Mouse (Mus musculus) left cerebral cortex, adult 9 months (tissue): ENCODE measurements around the gene Nt5c.
"Not testable (repeated sequence)": the region's sequence is repeated elsewhere in the genome, so short reads cannot be mapped to it uniquely, and the experiment has no call there.

Source experiments
- DNase-seq, 2 experiments: peaks; one replicate each; pipeline ENCODE4 v3.0.0; 2022; ENCODE audit warnings: low spot score in 2 of 2

The Nt5c gene

DNA sequence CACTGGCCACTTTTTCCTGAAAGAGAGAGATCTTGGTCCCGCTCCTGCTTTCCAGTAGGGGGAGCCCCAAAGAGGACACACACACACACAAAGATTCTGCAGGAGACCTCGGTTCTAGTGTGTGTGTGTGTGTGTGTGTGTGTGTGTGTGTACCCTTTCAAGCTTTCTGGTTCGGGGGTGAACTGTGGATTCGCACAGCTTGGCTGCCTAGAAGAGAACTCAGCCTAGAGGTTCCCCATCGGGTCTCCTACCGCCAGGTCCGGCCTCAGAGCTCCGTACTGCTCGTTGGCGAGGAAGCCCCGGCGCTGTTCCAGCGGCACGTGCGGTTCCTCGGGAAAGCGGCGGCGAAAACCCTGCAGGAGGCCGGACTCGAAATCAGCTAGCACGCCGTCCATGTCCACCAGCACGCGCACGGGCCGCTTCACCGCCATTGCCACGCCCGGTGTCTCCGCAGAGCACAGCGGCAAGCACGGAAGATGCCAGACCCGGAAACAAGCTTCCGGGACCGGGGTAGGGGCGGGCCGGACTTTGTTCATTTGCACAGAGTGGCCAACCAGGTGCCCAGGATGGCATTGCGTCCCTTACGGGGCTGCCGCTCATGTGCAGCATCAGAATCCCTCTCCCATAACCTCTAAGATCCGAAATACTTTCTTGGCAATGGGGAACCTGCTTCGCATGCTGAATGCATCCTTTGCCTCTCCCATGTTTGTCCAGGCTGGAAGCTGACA lies at the start of gene Nt5c:
Nt5c (minus strand) TSS at position 507 of the 728 bp plus-strand sequence.
- peak; percentile 64 to 83 for DNase-seq

DNA sequence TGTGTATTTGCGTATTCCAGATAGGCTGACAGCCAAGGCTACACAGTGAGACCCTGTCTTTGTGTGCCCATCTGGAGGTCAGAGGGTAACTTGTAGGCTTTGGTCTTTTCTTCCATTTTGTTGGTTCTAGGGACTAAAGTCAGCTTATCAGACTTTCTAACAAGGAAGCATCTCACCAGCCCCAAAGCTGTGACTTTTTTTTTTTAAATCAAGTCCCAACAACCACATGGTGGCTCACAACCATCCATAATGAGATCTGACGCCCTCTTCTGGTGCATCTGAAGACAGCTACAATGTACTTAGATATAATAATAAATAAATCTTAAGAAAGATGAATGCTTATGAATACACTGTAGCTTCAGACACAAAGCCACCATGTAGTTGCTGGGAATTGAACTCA lies 46.4 kb upstream of the Nt5c start:
- no peak for DNase-seq

DNA sequence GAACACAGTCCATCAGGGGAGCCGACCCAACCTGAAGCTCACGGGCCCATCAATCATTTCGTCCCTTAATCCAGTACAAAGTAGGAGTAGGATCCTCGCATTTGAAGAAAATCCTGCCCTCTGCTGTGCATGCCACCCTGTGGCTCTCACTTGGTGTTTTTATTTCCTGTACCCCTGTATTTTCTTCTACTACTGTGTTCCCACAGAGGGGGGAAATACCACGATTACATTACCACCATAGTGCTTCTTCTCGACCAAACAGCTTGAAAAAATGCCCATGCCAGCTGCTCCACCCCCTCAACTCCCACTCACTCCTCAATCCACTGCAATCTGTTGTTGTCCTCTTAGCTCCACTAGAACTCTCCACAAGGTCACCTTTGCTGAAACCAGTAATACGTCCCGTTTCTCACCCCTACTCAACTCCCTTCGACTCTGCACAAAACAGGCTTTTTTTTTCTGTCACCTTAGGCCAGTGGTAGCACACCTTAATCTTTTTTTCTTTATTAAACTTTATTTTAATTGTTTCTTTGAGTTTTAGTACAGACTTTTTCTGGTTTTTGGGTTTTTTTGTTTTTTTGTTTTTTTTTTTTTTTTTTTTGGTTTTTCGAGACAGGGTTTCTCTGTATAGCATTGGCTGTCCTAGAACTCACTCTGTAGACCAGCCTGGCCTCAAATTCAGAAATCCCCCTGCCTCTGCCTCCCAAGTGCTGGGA lies 45.4 kb upstream of the Nt5c start:
- peak in 1 of 2 experiments; percentile 49 for DNase-seq

DNA sequence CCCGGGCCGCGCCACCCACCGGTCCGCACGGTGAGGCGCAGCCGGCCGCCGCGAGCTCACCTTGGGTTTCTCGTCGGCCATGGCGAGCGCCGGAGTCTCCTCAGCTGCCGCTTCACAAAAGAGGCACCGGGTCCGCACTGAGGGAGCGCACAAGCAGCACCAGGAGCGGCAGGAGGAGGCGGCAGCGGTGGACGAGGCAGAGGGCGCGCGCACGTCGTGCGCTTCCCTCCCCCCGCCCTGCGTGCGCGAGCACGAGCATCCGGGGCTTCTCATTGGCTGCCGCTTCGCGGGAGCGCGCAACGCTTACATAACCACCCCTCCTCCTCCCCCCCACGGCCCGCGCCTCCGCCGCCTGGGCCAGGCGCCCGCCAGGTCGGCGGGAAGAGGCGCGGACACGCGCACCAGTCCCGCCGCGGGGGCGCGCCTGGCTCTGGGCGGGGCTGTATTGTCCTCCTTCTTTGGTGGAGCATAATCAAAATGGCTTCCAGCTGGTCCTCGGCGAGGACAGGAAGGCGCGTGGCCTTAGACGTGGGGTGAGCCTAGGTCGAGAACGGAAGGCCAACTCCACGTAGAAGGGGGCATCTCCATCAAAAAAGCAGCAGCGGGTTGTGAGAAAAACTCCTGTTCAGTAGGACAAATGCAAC lies 44.5 kb upstream of the Nt5c start, which contains the start of gene Sumo2:
Sumo2 (minus strand) TSS at position 239 of the 644 bp plus-strand sequence.
- DNase-seq = peak; percentile 92 to 98

DNA sequence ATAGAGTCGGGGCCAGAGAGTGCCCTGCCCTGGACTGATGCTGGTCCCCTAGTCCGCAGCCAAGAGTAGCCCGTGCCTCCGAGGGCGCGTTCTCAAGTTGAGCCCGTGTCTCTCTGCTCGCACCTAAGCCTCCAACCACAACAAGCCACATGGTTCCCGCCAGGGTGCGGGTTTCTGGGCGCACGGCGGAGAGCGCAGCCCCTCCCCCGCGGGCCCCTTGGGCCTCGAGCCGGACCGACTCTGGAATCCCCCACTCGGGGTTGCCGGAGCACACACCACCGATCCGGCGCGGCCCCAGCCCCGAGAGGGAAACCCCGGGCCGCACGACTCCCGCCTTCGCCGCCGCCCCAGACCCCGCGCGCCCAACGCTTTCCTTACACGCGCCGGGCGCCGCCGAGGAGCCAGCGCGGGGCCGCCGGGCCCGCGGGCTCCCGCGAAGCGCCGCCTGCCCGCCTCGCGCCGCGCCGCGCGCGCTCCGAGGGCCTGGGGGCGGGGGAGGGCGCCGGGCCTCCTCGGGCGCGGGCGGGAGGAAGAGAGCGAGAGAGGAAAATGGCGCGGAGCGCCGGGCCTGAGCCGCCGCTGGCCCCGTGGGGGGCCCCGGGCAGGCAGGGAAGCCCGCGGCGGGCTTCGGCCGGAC lies 43.9 kb upstream of the Nt5c start:
- peak in 1 of 2 experiments; percentile 37 for DNase-seq

DNA sequence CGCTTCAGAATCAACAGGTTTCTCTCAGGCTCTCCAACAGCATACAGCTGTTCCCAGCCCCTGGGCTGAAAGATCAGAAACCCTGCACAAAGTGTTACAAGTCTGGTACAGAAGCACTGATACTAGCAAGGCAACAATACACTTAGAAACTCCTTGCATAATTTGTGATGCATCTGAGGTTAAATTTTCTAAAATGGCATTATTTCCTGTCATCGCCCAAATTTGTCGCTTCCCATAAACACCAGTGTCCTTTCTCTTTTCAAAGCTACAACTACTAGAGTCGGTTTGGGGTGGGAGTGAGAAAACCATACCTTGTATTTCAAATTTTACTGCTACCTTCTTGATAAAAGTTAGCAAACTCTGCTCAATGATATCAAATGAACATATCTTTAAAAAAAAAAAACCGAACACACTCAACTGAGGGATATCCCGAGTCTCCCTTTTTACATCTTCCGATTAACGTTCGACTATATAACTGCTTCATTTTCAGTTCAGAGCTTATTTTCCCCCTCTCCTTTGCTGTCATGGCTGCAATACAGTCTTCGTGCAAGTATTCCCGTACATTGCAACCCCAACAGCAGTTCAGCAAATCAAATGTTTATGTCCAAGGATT lies 43.2 kb upstream of the Nt5c start:
- no peak for DNase-seq

DNA sequence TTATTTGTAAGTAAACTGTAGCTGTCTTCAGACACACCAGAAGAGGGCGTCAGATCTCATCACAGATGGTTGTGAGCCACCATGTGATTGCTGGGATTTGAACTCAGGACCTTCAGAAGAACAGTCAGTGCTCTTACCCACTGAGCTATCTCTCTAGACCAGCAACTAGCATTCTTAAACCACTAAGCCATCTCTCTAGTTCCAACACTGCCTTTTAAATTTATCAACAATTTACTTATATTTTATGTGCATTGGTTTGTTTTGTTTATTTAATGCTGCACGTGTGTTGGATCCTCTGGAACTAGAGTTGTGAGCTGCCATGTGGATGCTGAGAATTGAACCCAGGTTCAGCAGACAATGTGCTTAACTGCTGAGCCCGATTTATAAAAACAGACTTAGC lies 34.8 kb upstream of the Nt5c start:
- not testable (repeated sequence) for DNase-seq

DNA sequence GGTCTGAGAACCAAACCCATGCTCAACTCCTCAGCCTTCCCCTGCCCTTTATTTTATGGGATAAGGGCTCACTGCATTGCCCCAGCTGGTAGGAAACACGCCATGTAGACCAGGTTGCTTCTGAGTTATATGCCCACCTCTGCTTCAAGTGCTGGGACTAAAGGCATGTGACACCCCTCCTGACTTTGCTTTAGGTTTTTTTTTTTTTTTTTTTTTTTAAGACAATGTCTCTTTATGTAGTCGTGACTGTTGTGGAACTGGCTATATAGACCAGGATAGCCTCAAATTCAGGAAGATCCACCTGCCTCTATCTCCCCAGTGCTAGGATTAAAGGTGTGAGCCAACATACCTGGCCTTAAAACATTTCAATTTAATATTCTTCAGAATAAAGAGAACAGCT lies 31.0 kb upstream of the Nt5c start:
- no peak for DNase-seq

DNA sequence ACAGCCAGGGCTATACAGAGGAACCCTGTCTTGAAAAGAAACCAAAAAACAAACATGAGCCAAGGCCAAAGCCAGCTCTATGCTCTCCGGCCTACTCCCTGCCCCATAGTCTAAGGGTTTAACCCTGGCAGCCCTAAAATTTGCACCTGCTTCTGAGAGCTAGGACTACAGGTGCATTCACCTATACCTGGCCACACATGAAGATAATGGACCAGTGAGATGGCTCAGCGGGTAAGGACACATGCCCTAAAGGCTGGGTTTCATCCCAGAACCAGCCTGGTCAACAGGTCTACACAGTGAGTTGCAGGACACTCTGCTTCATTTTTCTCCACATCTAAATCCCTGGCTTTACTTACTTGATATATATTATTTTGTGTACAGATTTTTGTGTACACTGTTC lies 30.6 kb upstream of the Nt5c start:
- DNase-seq = no peak

DNA sequence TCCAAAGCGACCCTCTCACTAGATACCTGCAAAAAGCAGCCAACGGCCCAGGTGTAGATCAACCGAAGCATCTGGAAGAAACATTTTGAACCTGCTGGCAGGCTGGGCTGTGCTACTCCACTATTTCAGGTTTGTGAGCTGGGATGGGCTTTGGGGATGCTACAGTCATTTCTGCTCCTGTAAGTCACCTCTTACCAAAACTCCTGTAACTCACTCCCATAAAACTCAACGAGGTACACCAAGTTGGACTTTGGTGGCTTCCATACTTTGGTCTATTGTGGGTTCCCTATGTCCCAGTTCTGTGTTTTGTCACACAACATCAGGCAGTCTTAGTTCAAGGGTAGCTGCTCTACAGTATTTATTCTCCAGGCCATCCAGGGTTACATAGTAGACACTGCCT lies 29.4 kb upstream of the Nt5c start:
- DNase-seq = no peak

DNA sequence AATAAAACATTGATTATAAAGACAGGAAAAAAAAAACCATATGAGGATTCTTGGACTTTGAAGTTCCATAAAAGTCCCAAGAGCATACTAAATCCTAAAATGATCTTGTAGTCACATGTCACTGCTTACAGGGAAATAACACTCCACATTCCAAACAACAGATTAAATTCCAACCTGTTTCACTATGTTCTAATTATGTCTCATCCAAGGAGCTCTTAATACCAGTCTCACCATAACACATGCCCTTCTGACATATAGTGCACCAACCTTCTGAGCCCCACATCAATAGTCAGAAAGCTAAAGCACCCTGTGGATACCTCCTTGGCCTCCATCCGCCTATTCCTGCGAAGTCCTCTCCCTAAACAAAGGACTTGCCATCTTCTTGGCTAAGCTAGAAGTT lies 28.6 kb upstream of the Nt5c start:
- DNase-seq = no peak

DNA sequence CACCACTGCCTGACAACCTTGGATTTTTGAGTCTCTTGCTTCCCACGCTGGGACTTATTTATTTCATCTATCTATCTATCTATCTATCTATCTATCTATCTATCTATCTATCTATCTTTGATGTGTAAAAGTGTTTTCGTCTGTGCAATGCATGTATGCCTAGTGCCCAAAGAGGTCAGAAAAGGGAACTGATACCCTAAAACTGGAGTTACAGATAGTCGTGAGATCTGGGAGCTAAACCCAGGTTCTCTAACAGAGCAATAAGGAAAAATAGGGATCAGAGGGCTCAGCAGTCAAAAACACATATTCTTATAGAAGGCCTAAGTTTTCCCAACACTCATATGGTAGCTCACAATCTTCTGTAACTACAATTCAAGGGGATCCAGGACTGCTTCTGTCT lies 27.9 kb upstream of the Nt5c start:
- DNase-seq = no peak

DNA sequence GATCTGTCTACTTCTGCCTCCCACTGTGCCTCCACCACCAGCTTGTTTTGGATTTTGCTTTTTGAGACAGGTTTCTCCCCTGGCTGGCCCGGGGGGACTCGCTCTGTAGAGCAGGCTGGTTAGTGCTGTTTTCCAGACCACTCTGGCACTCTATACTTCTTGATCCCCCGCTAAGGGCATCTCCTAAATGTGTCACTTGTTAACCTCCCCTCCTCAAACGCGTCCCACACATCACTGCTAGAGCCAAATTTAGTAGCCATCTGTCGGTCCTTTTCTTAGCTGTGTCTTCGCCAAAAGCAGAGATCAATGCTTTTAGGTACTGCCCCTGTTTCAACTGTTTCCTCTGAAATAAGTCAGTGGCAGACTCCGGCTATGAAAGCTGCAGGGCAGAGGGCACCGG lies 27.0 kb upstream of the Nt5c start:
- DNase-seq = peak in 1 of 2 experiments; percentile 44

DNA sequence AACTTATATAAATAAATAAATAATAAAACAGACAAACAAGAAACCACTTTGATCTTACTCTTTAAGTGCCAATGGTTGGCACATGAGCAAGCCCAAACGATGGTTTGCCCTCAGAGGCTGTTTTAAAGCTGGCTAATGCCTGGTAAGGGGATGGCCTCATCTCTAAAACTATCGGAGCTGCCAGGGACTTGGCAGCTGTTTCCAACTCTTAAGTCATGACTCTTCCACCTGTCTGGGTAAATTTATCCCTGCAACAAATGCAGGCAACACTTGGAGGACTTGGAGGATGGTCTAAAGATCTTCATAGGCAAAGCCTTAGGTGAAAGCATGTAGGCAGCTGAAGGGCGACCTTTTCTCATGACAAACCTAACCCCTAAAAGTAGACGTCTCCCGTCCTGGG lies 25.3 kb upstream of the Nt5c start:
- DNase-seq = no peak

DNA sequence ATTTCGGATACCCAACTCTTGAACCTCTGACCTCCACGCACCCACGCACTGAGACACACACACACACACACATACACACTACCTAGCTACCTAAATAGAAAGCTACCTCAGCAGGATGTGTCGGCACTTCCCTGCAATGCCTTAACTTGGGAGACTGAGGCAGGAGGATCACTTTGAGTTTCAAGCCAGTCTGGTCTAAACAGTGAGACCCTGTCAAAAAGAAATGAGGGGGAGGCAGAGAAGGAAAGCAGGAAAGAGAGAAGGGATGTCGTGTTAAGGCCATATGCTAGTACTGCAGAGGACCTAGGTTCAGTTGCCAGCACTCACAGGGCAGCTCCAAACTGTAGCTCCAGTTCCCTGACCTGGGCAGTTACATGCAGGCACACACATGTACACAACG lies 23.4 kb upstream of the Nt5c start:
- DNase-seq = no peak

DNA sequence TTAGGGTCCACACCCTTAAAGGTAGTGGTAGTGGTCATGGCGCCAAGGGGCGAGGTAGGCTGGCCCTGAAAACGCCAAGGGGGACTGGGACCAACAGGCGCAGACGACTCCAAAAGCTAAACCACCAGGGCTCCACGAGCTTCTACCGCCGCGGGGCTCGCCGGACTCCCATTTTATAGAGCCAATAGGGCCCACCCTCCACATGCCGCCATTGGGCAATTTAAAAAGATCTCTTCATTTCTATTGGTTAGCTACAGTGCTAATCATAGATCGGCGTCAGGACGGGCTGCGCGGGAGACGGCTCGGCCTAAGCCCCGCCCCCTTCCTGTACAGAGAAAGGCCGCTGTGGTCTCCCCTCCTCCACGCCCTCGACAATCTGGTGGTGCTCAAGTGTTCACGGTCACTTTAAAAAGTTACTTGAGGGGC lies 22.6 kb upstream of the Nt5c start, which contains the start of gene Jpt1:
Jpt1 (minus strand) TSS at position 150 of the 426 bp plus-strand sequence.
- DNase-seq = peak; percentile 93 to 98

DNA sequence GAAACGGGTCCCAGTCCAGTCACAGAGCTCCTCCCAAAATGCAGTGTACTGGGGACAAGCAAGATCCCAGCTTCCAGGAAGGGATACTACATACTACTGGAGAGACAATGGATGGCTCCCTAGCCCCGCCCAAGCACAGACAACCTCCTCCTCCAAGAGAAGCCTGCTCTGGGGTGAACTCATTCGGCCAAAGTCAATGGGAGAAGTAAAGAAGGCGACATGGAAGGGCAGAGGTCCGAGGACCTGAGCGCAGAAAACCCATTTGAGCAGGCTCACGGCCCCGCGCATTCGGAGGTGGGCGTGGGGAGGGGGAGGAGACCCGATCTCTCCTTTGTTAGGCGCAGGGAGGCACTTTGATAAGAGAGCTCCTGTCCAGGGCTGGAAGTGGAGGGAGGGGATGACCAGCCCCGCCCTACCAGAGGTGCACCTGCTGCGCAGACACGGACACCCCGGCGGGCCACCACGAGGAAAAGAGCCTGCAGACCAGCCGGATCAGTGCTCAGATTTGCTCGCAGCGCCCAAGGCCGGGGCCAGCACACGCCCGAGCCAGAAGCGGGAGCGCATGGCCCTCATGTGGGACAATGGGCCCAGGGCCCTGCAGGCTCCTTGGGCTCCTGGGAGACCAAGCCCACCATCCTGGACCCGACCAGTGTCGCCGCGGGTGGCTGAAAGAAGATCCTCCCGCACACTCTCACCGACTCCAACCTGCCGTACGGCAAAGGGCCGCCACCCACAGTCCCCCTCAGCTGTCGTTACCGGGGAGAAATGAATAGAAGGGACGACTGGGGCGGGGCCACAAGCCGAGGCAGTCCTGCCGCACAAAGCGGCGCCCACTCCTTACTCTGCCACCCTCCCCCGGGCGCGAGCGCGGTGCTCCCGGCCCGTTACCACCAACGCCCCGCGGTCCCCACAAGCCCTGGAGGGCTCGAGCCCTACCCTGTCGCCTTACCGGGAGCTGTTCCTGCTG lies 21.9 kb upstream of the Nt5c start:
- DNase-seq = no peak

DNA sequence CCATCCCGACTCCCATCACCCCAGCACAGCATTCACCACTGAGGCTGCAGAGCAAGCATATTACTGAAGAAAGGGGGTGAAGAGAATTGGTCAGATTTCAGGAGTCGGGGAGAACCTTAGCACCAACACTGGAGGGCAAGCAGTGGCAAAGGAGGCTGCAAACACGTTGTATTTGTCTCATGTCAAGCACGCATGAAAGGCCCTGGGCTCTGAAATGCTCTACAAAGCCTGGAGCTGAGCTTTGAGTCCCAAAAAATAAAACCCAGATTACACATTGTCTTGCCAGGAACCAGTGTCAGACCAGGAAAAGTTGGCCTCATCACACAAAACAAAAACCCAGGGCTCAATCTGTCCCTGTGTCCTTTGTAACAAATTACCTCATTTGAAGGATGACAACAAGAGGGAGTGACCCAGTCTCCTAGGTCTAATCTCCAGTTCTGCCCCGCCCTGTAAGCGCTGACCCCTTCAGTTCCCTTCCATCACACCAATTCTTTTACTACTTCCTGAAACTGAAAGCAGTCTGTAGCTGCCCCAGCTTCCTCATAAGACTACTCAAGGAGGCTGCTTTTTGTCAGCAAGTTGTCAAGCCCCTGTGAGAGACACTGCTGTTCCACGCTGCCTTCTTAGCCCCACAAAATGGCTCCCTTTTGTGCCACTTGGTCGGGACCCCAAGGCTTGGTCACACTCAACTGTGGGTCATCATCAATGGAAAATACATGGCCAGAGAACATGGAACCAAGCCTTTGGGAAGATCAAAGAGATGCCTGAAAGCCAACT lies 20.9 kb upstream of the Nt5c start:
- no peak for DNase-seq

DNA sequence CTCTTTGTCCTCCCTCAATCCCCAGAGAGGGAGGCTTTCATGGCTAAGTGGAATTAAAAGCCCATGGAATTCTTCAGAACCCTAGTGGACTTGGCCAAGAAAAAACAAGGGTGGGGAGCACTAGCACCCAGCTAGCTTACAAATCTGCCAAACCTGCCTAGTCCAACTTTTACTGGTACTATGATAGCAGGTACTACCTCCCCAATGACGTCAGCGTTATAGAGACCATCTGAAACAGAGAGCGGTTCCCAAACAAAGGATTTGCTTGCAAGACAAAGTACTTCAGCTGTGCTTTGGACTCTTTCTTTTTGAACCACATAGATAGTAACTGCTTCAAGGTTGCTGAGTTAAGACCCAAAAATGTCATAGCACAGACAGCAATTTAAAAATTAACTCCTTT lies 20.3 kb upstream of the Nt5c start:
- DNase-seq = no peak

DNA sequence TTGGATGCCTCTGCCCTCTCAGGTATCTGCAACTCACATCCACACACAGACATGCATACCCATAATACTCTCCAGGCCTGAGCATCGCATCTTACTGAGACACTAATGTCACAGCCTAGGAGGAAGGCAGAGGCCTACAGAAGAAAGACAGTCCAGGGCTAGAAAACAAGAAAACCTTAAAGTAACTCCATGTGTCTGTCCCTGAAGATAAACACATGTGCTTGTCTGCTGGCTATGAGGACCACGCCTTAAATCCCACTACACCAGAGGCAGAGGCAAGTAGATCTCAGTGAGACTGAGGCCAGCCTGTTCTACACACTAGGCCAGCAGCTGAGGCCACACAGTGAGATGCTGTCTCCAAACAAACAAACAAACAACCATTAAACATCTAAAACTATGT lies 19.5 kb upstream of the Nt5c start:
- DNase-seq = no peak
